Mouse (Mus musculus): ENCODE results near the gene Habp4.
A peak's percentile ranks its signal among the peaks of the same experiment; 100 is the strongest.

Habp4 gene

DNA sequence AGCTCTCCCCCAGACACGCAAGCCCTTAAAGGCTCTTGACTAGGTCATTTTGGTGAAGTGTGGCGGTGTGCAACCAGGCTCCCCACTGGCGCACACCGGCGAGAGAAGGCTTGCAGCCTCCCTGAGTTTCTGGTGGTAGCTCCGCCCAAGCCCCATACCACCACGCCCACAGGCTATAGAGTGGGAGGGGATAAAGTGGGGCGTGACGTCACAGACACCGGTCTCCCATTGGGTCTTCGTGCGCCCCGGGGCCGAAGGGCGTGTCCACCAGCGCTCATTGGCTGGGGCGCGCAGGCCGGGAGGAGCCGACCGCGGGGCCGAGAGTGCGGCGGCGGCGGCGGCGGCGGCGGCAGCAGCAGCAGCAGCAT lies at the start of gene Habp4:
Gene Habp4 (plus strand): TSS at position 277 of the 368 bp plus-strand sequence.
- peak; percentile 96 to 98 for DNase-seq (ENCODE audit: low spot score in 2 of 2)

DNA sequence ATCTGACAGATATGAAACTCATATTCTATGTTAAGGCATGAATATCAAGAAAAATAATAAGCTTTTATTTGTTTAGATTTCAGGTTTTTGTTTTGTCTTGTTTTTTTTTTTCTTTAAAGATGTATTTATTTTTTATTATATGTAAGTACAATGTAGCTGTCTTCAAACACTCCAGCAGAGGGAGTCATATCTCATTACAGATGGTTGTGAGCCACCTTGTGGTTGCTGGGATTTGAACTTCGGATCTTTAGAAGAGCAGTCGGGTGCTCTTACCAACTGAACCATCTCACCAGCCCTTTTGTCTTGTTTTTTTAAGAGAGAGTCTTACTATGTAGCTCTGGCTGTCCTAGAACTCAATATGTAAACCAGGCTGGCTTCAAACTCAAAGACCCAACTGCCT lies 44.2 kb upstream of the Habp4 start:
- DNase-seq (ENCODE audit: low spot score in 2 of 2): no peak

DNA sequence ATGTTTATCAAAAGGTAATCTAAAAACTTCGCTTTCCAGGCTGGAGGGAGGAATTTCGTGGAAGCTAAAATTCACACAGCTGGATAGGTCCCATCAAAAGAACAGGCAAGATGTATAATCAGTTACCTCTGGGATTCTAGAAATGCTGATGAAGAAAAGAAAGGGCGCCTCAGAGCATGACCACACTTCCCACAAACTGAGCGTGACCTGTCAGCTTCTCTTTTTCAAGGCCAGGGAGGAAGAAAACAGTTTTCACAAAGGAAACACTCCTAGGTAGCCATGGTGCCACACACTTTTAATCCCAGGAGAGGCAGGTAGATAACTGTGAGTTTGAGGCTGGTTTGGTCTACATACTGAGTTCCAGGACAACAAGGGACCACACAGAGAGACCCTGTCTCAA lies 40.9 kb upstream of the Habp4 start:
- DNase-seq (ENCODE audit: low spot score in 2 of 2): no peak

DNA sequence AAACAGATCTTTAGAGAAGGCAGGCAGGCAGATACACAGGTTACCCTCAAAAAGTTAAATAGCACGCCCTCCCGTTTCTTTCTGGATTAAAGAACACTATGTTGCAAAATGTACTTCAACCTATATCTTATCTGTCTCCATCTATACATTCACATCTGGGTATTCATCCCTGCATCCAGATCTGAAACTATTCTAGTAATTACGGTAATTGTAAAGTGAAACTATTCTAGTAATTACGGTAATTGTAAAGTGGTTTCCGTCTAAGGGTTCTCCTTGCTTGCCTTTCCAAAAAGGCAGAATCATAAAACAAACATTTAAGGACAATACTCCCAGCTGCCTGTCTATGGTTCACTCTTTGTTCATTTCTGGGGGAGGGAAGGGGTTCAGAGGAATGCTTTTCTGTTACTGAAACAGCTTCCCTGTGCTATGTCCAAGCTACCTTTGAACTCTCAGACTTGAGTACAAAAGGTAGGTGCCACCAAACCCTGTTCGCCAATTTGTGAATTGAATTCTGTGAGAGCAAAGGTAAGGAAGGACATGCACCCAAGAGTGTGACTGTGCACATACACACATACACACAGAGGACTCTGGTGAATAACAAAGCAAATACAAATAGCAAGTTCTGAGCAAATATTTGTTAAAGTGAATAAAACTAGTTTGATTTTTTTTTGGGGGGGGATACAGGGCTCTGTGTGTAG lies 38.0 kb upstream of the Habp4 start:
- no peak for DNase-seq (ENCODE audit: low spot score in 2 of 2)

DNA sequence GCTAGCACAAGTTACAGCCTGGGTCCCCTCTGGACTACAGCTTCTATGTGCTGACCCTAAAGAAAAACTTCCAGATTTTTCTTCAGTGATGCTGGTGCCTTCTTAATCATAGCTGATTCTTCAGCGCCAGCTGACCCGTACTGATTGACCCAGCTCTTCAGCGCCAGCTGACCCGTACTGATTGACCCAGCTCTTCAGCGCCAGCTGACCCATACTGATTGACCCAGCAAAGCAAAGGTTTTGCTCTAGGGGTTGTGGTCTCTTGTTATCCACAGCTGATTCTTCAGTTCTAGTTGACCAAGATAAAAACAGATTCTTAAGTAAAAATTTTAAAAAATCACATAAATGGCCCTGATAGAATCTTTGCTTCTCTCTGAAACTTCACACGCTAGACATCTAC lies 36.7 kb upstream of the Habp4 start:
- DNase-seq (ENCODE audit: low spot score in 2 of 2): no peak

DNA sequence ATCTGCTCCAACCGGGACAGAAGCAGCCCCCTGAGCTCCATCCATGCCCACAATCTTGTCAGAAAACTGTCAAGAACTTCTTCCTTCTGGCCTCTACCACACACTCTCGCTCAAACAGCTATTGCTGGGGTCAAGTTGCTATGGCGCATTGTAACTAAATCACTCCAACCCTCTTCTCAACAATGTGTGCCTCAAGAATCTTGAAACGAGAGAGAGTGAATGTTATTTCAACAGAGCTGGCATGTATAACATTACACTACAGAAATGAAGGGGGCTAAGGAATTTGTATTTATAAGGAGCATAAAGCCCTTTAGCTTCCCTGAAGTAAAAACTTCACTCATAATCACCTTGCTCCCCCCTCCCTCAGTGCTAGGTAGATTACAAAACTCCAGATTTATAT lies 35.3 kb upstream of the Habp4 start:
- DNase-seq (ENCODE audit: low spot score in 2 of 2): no peak

DNA sequence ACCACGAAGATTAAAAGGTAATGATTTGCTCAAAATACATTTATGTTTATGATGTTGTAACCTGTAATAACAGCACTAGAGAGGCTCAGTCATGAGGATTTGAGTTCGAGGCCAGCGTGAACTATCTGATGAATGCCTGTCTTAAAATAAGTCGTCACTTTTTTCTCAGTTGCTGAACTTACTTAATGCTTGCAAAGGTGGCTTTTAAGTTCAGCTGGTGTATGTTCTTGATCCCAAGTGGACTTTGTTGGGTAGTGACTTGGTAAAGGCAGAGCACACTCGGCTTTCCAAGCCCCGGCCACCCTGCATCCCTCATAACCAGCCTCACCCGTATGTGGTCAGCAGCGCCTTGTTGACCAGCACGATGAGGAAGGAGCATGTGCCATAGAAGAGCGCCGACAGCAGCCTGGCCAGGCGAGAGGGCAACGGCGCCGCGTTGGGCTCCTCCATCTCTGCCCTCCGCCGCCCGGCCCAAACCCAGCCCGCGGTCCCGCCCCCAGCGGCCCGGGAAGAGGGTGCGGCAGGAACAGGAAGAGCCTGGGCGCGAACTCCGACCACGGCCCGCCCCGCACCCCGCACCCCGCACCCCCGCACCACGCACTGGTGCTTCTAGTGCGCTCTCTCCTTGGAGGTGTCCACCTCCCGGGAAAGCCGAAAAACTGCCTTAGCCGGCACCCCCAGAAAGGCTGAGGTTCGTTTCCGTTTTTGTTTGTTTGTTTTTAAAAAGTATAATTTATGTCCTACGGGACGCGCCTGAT lies 32.6 kb upstream of the Habp4 start, which contains the start of gene Slc35d2:
Gene Slc35d2 (minus strand): TSS at position 511 of the 758 bp plus-strand sequence.
- peak in 1 of 2 experiments; percentile 6 for DNase-seq (ENCODE audit: low spot score in 2 of 2)

DNA sequence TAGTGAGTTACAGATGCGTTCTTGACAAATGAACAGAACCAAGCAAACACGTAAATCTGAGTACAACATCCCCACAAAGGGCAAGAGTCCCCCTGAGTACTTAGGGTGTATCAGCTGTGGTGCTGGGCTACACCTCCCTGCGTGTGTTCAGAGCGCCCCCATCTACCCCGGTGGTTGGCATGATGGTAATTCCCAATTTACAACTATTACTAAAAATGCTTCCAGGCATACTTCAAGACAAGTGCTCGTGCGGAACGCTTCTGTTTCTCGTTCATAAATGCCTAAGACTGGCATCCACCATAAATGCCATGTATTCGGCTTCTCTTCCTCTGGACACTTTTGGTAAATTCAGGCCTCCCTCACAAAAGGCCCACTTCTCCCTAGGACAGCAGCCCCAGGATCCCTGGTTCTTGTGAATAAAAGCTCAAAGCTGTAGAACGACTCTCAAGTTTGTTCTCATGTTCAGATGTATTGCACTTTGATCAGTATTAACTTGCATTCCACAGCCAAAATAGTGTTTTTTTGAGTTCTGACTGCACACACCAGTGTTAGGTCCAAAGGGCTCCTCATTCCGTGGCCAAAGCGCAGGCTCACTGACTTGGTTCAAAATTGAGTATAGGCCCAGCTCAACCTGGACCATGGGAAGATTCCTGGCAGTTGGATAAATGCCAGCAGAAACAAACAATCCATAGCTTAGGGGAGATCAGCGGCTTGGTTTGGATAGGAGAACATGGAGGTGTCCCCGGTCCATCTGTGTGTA lies 31.8 kb upstream of the Habp4 start:
- DNase-seq (ENCODE audit: low spot score in 2 of 2): peak in 1 of 2 experiments; percentile 22

DNA sequence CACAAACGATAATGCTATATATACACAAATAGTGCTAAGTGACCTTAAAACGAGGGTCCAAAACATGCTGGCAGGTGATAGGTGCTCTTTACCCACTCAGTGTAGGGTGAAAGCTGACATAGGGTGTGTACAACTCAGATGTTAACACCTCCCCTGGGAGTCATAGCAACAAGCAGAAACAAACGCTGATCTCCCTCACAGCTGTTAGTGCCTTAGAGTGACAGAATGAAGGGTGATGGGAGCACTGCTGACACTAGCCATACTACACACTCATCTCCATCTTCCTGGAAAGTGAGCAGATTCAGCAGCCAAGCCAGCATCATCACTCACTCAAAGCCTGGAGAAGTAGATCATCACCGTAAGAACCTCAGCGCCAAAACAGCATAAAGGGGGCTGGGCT lies 11.5 kb upstream of the Habp4 start:
- DNase-seq (ENCODE audit: low spot score in 2 of 2): no peak

DNA sequence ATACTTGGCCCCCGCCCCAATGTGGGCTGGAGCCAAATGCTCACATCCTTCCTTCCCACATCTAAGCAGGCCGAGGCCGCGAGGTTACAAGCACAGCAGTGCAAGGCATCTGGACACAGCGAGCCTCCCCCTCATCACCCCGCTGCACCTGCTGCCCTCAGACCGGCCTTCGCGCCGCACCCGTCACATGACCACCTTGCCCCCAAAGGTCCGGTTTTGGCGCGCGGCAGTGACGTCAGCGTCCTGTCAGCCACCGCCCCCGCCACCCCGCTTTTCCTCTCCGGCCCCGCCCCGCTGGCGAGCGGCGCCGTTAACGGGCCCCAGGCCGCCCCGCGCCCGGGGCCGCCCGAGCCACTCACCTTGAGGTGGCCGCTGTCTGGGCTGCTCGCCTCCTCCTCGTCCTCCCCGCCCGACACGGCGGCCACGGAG lies 9.4 kb upstream of the Habp4 start:
- DNase-seq (ENCODE audit: low spot score in 2 of 2): peak; percentile 71 to 72

DNA sequence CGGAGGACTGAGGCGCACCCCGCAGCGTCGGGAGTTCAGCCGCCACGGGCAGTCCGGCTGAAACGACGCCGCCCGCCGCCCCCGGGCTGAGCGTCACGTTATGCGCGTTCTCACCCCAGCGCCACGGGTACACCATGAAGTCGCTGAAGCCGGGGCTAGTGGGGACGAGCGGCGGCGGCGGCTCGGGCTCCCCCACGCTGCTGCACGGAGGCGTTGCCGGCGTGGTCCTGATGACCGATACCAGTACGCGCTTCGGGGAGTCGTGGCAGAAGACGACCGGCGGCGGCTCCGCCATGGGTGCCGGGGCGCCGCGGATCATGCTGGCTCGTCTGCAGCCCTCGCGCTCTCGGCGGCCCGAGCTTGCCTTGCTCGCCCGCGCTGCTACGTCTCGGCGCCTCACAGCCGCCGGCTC lies 8.9 kb upstream of the Habp4 start:
- no peak for DNase-seq (ENCODE audit: low spot score in 2 of 2)

DNA sequence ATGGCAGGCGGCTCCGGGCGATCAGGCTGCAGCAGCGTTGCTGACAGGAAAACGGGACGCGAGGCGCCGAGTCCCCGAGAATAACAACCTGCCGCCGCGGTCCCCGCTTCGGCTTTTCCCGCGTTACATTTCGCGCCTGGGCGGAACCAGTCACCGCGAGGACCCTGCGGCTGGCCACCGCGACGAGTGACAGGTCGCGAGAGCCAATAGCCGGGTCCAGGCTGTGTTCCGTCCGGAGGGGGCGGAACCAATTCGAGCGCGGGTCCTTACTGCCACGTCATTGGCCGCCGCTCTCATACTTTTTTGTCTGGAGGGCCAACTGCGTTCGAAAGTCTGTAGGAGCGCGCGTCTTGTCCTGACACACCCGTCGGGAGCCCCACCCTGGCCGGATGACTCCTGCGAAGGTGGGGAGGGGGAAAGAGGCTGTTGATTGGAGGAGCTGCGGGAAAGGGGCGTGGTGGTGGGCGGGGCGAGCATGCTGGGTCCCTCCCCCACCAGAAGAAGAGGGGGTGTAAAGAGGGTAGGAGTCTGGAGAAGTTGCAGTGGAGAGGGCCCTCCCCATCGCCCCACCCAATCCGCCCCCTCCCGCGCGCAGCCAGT lies 8.4 kb upstream of the Habp4 start, which contains the start of gene Zfp367:
Gene Zfp367 (minus strand): TSS at position 120 of the 600 bp plus-strand sequence.
- peak; percentile 95 to 96 for DNase-seq (ENCODE audit: low spot score in 2 of 2)

DNA sequence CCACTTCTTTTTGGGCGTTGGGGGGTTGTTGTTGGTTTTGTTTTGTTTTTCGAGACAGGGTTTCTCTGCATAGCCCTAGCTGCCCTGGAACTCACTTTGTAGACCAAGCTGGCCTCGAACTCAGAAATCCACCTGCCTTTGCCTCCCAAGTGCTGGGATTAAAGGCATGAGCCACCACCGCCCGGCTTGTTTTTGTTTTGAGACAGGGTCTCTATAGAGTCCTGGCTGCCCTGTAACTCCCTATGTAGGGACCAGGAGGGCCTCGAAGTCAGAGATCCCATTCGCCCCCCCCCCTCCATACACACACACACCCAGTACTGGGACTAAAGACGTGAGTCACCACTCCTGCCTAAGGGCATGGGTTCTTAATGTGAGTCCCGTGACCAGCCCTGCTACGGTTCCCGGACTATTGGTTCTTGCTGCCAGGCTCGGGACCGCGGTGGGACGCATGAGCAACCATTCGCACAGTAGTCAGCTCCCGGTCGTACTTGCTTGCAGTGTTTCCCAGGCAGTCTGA lies 7.8 kb upstream of the Habp4 start:
- no peak for DNase-seq (ENCODE audit: low spot score in 2 of 2)

DNA sequence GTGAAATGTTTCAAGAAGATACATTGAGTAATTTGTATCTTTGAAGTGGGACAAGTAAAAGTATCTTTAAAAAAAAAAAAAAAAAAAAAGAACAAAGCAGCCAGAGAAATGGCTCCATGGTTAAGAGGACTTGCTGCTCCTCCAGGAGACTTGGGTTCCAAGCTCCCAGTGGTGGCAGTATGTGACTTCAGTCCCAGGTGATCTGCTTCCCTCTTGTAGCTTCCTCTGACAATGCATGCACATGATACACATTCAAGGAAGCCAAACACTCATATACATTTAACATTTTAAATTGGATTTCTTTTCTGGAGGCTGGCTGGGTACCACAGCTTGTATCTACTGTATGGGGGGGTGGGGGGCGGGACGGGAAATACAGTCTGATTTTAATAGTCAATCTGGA lies 7.0 kb upstream of the Habp4 start:
- DNase-seq (ENCODE audit: low spot score in 2 of 2): no peak

DNA sequence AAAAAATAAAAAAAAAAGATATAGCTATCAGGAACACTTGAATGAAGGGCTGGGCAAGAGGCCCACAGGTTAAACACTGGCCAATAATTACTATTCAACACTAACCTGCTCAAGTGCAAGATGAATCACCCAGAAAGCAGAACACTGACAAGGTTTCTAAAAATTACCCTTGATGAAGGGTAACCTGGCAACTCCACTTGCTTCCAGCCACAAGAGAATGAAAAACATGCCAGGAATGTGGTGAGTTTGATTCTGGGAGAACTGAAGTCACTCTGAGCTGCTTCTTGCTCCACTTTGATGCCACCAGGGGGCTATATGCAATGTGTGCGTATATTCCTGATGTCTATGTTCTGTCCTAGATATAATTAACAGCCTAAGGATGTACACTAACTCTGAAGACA lies 6.5 kb upstream of the Habp4 start:
- DNase-seq (ENCODE audit: low spot score in 2 of 2): no peak

DNA sequence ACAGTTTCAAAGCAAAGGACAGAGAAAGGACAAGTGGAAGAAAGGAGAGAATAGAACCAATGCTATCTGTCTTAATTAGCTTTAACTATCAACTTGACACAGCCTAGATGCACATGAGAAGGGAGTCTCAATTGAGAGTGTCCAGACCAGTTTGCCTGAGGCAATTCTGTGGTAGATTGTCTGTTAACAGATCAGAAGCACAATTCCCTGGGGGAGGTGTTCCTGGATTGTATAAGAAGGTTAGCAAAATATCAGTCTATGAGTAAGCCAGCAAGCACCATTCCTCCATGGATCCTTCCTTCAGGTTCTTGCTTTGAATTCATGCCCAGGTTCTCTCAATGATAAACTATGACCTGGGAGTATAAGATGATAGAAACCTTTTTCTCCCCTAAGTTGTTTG lies 4.7 kb upstream of the Habp4 start:
- DNase-seq (ENCODE audit: low spot score in 2 of 2): no peak

DNA sequence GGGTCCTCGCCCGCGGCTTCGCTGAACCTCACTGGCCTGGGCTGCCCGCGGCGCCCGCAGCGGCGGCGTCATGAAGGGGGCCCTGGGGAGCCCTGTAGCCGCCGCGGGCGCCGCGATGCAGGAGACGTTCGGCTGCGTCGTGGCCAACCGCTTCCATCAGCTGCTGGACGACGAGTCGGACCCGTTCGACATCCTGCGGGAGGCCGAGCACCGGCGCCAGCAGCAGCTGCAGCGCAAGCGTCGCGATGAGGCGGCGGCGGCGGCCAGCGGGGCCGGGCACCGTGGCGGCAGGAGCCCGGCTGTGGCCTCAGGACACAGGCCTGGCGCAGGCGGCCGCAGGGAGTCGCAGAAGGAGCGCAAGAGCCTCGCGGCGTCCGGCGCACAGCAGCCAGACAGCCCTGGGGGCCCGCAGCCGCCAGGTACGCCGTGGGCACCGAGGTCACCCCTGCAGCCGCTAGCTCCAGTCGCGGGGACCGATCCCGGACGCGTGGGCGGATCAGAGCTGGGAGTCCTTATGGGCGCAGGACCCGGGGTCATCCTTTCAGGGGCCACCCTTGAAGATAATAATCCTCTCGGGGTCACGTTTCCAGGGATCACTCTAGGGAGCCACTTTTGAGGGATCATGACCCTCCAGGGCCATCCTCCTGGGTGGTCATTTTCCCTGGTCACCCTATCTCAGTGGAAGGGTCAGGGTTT lies 440 bp downstream of the Habp4 start:
- DNase-seq (ENCODE audit: low spot score in 2 of 2): peak; percentile 35 to 54

DNA sequence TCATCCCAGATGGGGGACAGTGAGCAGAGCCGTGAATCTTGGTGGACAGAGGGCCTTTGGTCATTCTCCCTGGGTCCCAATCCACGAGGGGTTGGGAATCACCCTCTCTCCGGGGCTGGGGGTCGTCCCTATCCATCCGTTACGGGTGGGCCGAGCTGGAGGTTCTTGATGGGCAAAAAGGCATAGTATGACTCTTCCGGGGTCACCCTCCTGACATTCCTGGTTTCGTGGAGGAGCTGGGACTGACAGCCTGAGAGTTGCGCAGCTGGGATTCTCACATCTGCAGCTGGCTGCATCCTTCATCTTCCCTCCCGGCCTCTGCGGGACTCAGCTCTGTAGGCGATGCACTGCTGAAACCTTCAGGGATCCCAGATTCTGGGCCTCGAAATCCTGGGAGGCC lies 1.0 kb downstream of the Habp4 start:
- peak in 1 of 2 experiments; percentile 23 for DNase-seq (ENCODE audit: low spot score in 2 of 2)

DNA sequence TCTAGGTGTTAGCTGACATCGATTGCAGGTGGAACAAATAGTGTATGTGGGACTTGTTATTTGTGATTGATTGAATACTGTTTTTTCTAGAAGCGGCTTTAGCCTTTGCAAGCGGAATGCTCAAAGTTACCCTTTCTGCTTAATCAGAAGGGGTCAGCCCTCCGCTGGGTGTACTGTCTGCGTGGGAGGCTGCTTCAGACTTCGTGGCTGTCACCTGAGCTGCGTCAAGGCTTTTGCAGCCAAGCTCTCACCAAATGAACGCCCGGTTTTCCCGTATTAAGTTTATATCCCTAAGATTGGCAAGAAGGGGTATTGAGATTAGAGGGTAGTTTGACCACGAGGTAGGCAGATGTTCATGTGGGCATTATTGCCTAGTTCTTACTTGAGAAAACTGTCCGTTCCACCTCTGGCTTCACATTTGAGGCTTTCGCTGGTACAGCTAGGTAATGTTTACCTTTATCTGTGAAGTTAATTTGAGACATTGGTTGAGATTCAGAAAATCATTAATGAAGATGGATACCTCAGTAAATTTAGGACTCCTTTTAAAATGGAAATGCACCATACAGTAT lies 1.6 kb downstream of the Habp4 start:
- DNase-seq (ENCODE audit: low spot score in 2 of 2): no peak

DNA sequence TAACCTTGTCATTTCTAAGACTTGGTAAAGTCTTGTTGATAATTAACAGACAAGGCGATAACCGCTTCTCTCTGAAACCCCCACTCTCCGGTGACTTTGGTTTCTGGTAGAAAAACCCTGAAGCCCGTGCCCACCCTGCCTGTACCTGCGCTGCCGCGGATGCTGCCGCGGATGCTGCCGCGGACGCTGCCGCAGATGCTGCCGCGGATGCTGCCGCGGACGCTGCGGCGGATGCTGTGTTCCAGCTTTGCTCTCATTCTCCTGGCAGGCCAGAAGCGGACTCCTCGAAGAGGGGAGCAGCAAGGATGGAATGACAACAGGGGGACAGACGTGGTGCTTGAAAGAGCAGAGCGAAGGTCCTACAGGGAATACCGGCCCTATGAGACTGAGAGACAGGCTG lies 8.1 kb downstream of the Habp4 start:
- no peak for DNase-seq (ENCODE audit: low spot score in 2 of 2)

DNA sequence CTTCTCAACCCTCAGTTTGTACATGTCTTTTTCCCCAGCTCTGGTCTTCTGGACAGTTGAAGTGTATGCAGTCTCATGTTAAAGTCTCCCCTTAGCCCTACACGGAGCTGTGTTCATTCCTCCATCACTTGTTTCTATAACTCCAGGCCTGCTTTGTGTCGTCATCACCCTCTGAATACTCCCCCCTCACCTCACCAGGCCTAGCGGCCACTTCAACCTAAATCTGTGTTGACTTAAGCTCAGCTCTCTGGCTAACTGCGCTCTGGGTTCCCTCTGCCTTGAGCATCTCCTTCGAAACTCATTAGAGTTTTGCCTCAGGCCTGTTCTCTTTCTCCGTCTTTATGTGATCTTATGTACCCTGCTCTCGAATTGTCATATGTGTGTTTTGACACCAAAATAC lies 16.4 kb downstream of the Habp4 start:
- no peak for DNase-seq (ENCODE audit: low spot score in 2 of 2)

All from frontal cortex, postnatal 14 days (tissue).